Mouse (Mus musculus) B cell, adult 62 days (primary cell): ENCODE measurements around the gene Tubd1. TPM values are rescaled to one million over a fixed set of nuclear protein-coding genes. Genes with fewer than 3 reads are reported as not detected.

Experiments used
- total RNA-seq: library from RNA; stranded (reverse); gene quantifications from 4 replicates; pipeline ENCODE4 v1.2.4, GENCODE M21; 2023

Gene Tubd1
- 5.6 to 6.6 TPM (median 6.1 TPM) in 4 replicates for total RNA-seq

DNA sequence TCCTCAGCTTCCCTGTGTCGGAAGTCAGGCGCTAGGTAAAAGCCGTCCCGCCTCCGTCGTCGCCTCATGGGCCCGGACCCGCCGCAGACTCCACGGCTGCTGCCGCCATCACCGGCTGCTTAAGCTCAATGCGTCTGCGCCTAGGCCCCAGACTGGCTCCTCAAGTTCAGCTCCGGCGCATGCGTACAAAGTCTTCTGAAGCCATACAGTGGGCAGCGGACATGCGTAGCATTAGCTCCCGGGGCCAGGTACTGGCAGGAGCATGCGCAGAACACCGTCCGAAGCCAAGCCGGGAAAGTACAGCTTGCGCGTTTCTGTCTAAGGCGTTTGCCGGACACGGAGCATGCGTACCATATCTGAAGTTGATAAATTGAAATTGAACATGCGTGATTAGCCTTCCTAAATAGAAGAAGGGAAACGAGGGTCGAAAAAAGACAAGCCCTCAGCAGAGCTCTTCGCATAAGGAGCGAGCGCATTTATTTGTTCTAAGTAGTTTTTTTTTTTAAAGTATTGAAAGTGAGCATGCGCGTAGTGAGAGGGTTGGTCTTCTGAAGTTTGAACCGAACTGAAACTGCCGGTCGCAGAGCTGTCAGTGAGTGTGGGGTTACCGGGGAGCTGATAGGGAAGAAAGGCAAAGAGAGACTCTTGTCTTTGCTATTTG, at the start of gene Tubd1, which contains the start of gene Rps6kb1:
Tubd1 (plus strand) TSS at position 353 of the 661 bp plus-strand sequence.
Rps6kb1 (minus strand) TSS at position 167 of the 661 bp plus-strand sequence.

Other genes with a start within 250 kb of the Tubd1 start
- 192 to 226 TPM (median 201 TPM) in 4 replicates for gene Med13, start 187.4 kb upstream of the Tubd1 start, total RNA-seq
- 49.1 to 55.2 TPM (median 52.7 TPM) in 4 replicates for gene Rnft1, start 60.3 kb upstream of the Tubd1 start, total RNA-seq
- 64.4 to 68.8 TPM (median 66.9 TPM) in 4 replicates for gene Rps6kb1, start 186 bp upstream of the Tubd1 start, total RNA-seq
- gene Vmp1, start 138.8 kb downstream of the Tubd1 start, total RNA-seq, result 62.1 to 69.2 TPM (median 67.5 TPM) in 4 replicates
- gene Ptrh2, start 139.0 kb downstream of the Tubd1 start, total RNA-seq, result 3.7 to 4.9 TPM (median 4.5 TPM) in 4 replicates
- 253 to 318 TPM (median 282 TPM) in 4 replicates for gene Cltc, start 212.6 kb downstream of the Tubd1 start, total RNA-seq